Mouse (Mus musculus) intestine, embryonic 16.5 days (tissue): ENCODE measurements around the gene Igf2bp2. TPM values are rescaled to one million over a fixed set of nuclear protein-coding genes. Genes with fewer than 3 reads are reported as not detected.
A peak's percentile ranks its signal among the peaks of the same experiment; 100 is the strongest.

Source experiments
- ATAC-seq: fragments of 200-750 bp; cut with Nextera tagmentation; 2 replicates; pipeline ENCODE4 v1.8.0; 2017; ENCODE audit warnings: moderate TSS enrichment, moderate library complexity
- H3K27ac ChIP-seq: fragments of 300-500 bp; sonication (generic); 2 replicates; pipeline ENCODE4 v1.5.1; 2014; ENCODE audit warnings: mild to moderate bottlenecking, low read length
- H3K27me3 ChIP-seq: fragments of 300-500 bp; sonication (generic); replicated peaks from 2 replicates; pipeline ENCODE4 v1.6.1; 2014; ENCODE audit warnings: low read length, control low read depth, mixed read lengths; ENCODE audit not compliant: control insufficient read depth, insufficient read depth
- H3K36me3 ChIP-seq: fragments of 300-500 bp; sonication (generic); 2 replicates; pipeline ENCODE4 v1.6.1; 2014; ENCODE audit warnings: low read length, control low read depth; ENCODE audit not compliant: control insufficient read depth, insufficient read depth
- H3K4me1 ChIP-seq: fragments of 300-500 bp; sonication (generic); 2 replicates; pipeline ENCODE4 v1.6.1; 2014; ENCODE audit warnings: low read length, control low read depth, mixed read lengths; ENCODE audit not compliant: control insufficient read depth, insufficient read depth
- H3K4me2 ChIP-seq: fragments of 300-500 bp; sonication (generic); 2 replicates; pipeline ENCODE4 v1.6.1; 2014; ENCODE audit warnings: low read depth, low read length, control low read depth
- H3K4me3 ChIP-seq: fragments of 300-500 bp; sonication (generic); 2 replicates; pipeline ENCODE4 v1.5.1; 2014; ENCODE audit warnings: mild to moderate bottlenecking, low read length
- H3K9ac ChIP-seq: fragments of 300-500 bp; sonication (generic); 2 replicates; pipeline ENCODE4 v1.6.1; 2014; ENCODE audit warnings: low read depth, low read length
- H3K9me3 ChIP-seq: fragments of 300-500 bp; sonication (generic); 2 replicates; pipeline ENCODE4 v1.6.1; 2016; ENCODE audit warnings: low read length, control low read depth; ENCODE audit not compliant: control insufficient read depth
- WGBS: fragments of 180-500 bp; shearing (Covaris S2); extraction: QIAGEN DNeasy Blood & Tissue Kit; methylation state at CpG from one replicate; pipeline ENCODE4 v1.1.7; 2014; 5-methylcytosine and 5-hydroxymethylcytosine counted together
- polyA plus RNA-seq: library from polyadenylated mRNA; unstranded; fragments of >200 nt; fragmentation: Nextera tagmentation; extraction: Ambion mirVana; gene quantifications from 2 replicates; pipeline ENCODE4 v1.2.1, GENCODE M21; 2015

The Igf2bp2 gene
- polyA plus RNA-seq, 1 experiment from 2014 or later: 97.7 TPM

DNA sequence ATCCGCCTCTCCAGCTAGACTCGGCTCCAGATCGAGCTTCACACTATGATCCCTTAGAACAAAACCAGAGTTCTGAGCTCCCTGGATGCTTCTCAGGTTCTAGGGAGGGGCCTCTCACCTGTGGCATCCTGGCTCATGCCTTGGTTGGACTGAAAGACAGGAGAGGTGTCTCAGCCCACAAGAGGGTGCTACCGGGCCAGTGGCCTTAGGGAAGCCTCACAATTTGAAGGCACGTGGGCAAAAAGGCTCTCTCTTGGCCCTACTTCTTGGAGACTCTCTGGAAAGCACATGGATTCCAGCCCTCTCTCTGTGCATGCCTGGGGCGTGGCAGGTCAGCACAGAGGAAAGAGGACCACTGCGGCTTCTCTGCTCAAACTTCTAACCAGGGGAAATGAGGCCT is 91.7 kb downstream of the Igf2bp2 start:
- Histone ChIP-seq H3K9ac (no peak overlapping the region), H3K36me3 (peaks cover 31% of the 10 kb centered on the region), H3K9me3 (no peaks in the 10 kb centered on the region), H3K4me3 (no peak overlapping the region), H3K4me2 (no peak overlapping the region), H3K27me3 (no peaks in the 10 kb centered on the region), H3K27ac (no peak overlapping the region), H3K4me1 (no peaks in the 10 kb centered on the region)
- no peak for ATAC-seq
- WGBS: 79% methylated on average over 7 of the region's 7 CpGs

- no peak for ATAC-seq
- 88% methylated on average over 8 of the region's 8 CpGs for WGBS
- no peaks in the 10 kb centered on the region for H3K9me3 ChIP-seq
- H3K9ac ChIP-seq: no peak overlapping the region
- H3K4me3 ChIP-seq: no peak overlapping the region
- no peak overlapping the region for H3K27ac ChIP-seq
- H3K4me1 ChIP-seq: no peaks in the 10 kb centered on the region
- H3K36me3 ChIP-seq: peaks cover 30% of the 10 kb centered on the region
- no peaks in the 10 kb centered on the region for H3K27me3 ChIP-seq
- no peak overlapping the region for H3K4me2 ChIP-seq
These were observed 95.7 kb downstream of the Igf2bp2 start for GRCm38 (mm10) chr16:22067406-22067805.

DNA sequence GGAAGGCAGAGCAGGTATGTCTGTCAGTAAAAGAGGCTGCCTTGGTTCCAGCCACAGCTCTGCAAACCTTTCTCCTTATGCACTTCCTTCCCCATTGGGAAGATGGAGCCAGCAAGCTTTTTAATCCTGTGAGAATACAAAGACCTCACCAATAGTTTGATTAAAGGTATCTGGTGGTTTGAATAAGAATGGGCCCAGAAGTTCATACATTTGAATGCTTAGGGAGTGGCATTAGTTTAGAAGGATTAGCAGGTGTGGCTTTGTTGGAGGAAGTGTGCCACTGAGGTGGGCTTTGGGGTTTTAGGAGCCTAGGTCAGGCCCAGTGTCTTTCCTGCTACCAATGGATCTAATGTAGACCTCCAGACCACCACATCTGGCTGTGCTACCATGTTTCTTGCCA is 97.6 kb downstream of the Igf2bp2 start:
- Histone ChIP-seq H3K4me1 (no peaks in the 10 kb centered on the region), H3K27me3 (no peaks in the 10 kb centered on the region), H3K36me3 (peaks cover 38% of the 10 kb centered on the region), H3K9me3 (no peaks in the 10 kb centered on the region), H3K9ac (no peak overlapping the region), H3K4me2 (no peak overlapping the region), H3K27ac (no peak overlapping the region), H3K4me3 (no peak overlapping the region)
- no peak for ATAC-seq

- H3K4me1 ChIP-seq: no peaks in the 10 kb centered on the region
- WGBS: 70% methylated on average over 4 of the region's 4 CpGs
- no peak overlapping the region for H3K4me2 ChIP-seq
- H3K4me3 ChIP-seq: no peak overlapping the region
- H3K36me3 ChIP-seq: peaks cover 19% of the 10 kb centered on the region; the same call in 1 of the 2 replicates
- no peak for ATAC-seq
- no peaks in the 10 kb centered on the region for H3K9me3 ChIP-seq
- no peak overlapping the region for H3K27ac ChIP-seq
- no peaks in the 10 kb centered on the region for H3K27me3 ChIP-seq
- no peak overlapping the region for H3K9ac ChIP-seq
These were observed 100.8 kb downstream of the Igf2bp2 start for GRCm38 (mm10) chr16:22062284-22062683.

DNA sequence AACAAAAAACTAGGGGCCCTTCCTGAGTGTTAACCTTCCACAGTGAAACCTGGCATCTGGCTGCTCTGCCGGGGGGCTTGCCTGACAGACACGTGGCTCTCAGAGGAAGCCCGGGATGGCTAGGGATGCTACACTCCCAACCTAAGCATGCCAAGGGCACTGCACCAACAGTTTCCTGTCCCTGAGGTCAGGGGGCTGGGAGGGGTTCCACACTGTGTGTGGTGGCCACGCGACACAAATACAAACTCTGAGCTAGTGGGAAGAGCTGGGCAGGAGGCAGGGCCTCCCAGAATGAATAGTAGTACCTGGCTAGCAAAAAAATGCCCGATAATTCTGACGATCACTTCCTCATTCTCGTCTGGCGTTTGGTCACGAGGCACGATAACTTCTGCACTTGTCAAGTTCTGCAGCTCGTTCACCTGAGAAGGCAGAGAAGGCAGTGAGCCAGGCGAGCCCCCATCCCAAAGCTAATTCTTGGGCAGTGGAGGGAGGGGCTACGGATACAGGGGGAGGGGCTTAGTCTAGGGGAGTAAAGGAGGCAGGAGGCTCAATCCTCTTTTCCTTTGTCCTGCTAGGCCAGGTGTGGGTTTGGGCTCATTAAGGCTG is 101.4 kb downstream of the Igf2bp2 start:
- WGBS: 70% methylated on average over 14 of the region's 14 CpGs
- no peak overlapping the region for H3K4me2 ChIP-seq
- no peak overlapping the region for H3K4me3 ChIP-seq
- H3K4me1 ChIP-seq: no peaks in the 10 kb centered on the region
- H3K9me3 ChIP-seq: no peaks in the 10 kb centered on the region
- ATAC-seq: 0 out of 2 replicates have a peak, but pooled peaks have one; percentile 32
- peaks cover 19% of the 10 kb centered on the region; the same call in 1 of the 2 replicates for H3K36me3 ChIP-seq
- no peak overlapping the region for H3K9ac ChIP-seq
- no peak overlapping the region for H3K27ac ChIP-seq
- H3K27me3 ChIP-seq: no peaks in the 10 kb centered on the region

DNA sequence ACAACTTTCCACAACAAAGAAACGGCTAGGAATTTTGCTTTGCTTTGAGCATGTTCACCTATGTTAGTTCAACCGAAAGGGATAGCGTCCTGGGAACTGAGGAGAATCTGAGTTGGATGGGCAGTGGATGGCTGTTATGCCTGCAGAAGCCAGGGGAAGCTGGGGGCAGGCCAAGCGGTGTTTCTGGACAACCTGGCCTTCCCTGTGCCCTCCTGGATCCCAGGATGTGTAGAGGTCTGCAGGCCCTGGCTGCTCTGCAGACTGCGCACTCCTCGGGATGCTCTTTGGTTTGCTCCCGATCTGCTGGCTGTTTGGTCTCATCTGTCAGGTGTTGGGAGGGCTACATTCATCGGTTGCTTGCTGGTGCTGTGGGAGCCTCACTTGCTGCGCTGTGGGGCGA is 102.7 kb downstream of the Igf2bp2 start:
- H3K36me3 ChIP-seq: peaks cover 19% of the 10 kb centered on the region; the same call in 1 of the 2 replicates
- WGBS: 94% methylated on average over 10 of the region's 10 CpGs
- H3K4me3 ChIP-seq: no peak overlapping the region
- no peak overlapping the region for H3K9ac ChIP-seq
- H3K4me1 ChIP-seq: no peaks in the 10 kb centered on the region
- no peaks in the 10 kb centered on the region for H3K9me3 ChIP-seq
- no peak overlapping the region for H3K4me2 ChIP-seq
- ATAC-seq: no peak
- H3K27me3 ChIP-seq: no peaks in the 10 kb centered on the region
- H3K27ac ChIP-seq: no peak overlapping the region

DNA sequence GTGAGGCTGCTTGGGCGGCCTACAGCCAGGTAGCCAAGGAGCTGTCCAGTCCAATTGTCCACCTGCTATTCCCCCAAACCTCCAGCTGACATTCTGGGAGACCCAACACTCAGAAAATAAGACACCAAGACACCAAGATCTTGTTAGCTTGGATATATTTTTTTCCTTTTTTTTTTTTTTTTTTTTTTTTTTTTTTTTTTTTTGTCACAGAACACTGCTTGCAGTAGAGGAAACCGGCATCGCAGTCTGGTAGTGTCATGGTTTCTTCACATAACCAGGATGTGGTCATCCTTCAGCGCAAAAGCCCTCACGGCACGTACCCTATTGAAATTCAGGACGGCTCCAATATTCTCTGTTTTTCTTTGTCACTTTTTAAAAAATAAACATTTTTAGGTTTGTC is 104.2 kb downstream of the Igf2bp2 start:
- Histone ChIP-seq H3K27me3 (no peaks in the 10 kb centered on the region), H3K4me3 (no peak overlapping the region), H3K27ac (no peak overlapping the region), H3K4me2 (no peak overlapping the region), H3K9me3 (no peaks in the 10 kb centered on the region), H3K4me1 (no peaks in the 10 kb centered on the region), H3K36me3 (peaks cover 19% of the 10 kb centered on the region; the same call in 1 of the 2 replicates), H3K9ac (no peak overlapping the region)
- ATAC-seq: no peak
- 92% methylated on average over 7 of the region's 7 CpGs for WGBS

GRCm38 (mm10) chr16:22057498-22057897 is 105.6 kb downstream of the Igf2bp2 start:
- Histone ChIP-seq H3K9ac (no peak overlapping the region), H3K36me3 (peaks cover 12% of the 10 kb centered on the region; the same call in 1 of the 2 replicates), H3K27me3 (no peaks in the 10 kb centered on the region), H3K9me3 (no peaks in the 10 kb centered on the region), H3K27ac (no peak overlapping the region), H3K4me1 (no peaks in the 10 kb centered on the region), H3K4me3 (no peak overlapping the region), H3K4me2 (no peak overlapping the region)
- WGBS: 81% methylated on average over 6 of the region's 6 CpGs
- ATAC-seq: no peak

- Histone ChIP-seq H3K9ac (no peak overlapping the region), H3K27me3 (no peaks in the 10 kb centered on the region), H3K4me2 (no peak overlapping the region), H3K27ac (no peak overlapping the region), H3K36me3 (no peaks in the 10 kb centered on the region; the same call in 1 of the 2 replicates), H3K4me3 (no peak overlapping the region), H3K4me1 (no peaks in the 10 kb centered on the region), H3K9me3 (no peaks in the 10 kb centered on the region)
- ATAC-seq: no peak
- WGBS: 93% methylated on average over 21 of the region's 21 CpGs
These were observed 109.7 kb downstream of the Igf2bp2 start for GRCm38 (mm10) chr16:22053411-22053810.
